8 mouse cellular contexts compared by ENCODE assay signal in the genomic region with DNA sequence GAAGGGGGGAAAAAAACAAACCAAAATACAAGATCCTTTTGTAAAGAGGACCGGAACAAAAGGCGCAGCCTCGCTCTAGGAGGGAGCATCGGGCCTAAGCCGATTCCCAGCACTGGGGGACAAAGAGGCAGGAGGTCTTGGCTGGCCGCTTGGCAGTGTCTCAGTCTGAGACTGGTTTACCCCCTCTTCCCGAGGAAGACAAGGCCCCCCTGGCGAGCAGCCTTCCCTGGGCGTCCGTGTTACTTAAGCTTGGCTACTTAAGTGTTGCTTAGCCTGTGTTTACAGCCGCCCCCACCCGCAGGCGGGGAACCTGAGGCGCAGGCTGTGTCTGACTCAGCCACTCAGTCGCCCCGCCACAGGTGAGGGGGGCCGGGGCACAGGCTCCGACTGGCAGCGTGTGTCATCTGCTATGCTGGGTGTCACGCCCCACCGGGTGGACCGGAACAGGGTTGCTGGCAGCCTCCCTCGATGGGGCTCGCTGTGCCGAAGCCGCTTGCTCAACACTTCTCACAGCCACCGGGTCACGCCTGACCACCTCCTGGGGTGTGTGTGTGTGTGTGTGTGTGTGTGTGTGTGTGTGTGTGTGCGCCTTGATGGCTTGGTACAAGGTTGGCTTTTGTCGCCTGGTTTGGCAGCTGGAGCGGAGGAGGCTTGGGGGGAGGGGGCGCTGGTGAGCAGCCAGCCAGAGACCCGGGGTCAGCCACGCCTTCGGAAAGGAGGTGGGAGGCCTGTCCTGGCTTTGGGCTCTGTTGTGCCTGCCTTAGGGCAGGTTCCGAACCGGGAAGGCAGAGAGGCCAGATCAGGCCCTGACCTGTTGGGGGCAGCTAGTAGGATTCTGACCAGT. TPM values are rescaled to one million over a fixed set of nuclear protein-coding genes. Genes with fewer than 3 reads are reported as not detected.
DNase-seq lines count a peak whose midpoint lies in the region; ATAC-seq and TF ChIP-seq lines count a peak whose summit lies in the region.

No protein-coding gene starts in this region.

- H3K27ac ChIP-seq in CH12.LX (ENCODE audit: insufficient read depth, low read depth) = peak overlapping the region; percentile 75

- in situ Hi-C loops in CH12.LX (cut with MboI; ENCODE audit: low pct_ligation_motif_present, low pct_unique_long_range_greater_than_20kb, low sequenced_read_pairs) = loop anchor here (5.0 to 10.0 kb wide), 2 partner anchors 131 to 214 kb away; no protein-coding TSS in a partner anchor

- peak in 1 of 2 experiments; percentile 51; a peak in 2 of 4 replicates for TF ChIP-seq CTCF in CH12.LX (conservative IDR thresholded peaks at IDR 0.05 in 1 of 2, IDR thresholded peaks at IDR 0.05 in 1 of 2; ENCODE audit: low read depth in 2 of 2, low read length in 2 of 2)

- dilution Hi-C loops in CH12.LX (cut with MboI; ENCODE audit: extremely low pct_ligation_motif_present, extremely low pct_unique_long_range_greater_than_20kb, low sequenced_read_pairs) = no loop called here

- peak overlapping the region; percentile 54; the same call in 1 of the 2 replicates for H3K9ac ChIP-seq in CH12.LX (ENCODE audit: insufficient read depth, low read depth)

- TF ChIP-seq EP300 in CH12.LX (IDR thresholded peaks at IDR 0.05; ENCODE audit: low read length) = no peak

- peak; percentile 30 for ATAC-seq in erythroid progenitor cell, adult 5-6 weeks (replicated peaks; ENCODE audit: low FRiP score, poor library complexity, severe bottlenecking)

- TF ChIP-seq POLR2A in CH12.LX (IDR thresholded peaks at IDR 0.05; ENCODE audit: low read depth, low read length) = no peak; the same call in 1 of the 2 replicates

- peak overlapping the region; percentile 57 to 64 (median 64) for H3K4me3 ChIP-seq in CH12.LX (replicated peaks in 1 of 3; ENCODE audit: low read depth in 2 of 3, low read length in 2 of 3, poor library complexity in 1 of 3)

- intact Hi-C loops in heart, postnatal 10 days (cut with DNase I) = no loop called here

- H3K4me2 ChIP-seq in CH12.LX (ENCODE audit: insufficient read depth, low read depth, poor library complexity, severe bottlenecking) = peak overlapping the region; percentile 83

- peaks cover 72% of the 10 kb centered on the region for H3K79me2 ChIP-seq in CH12.LX (replicated peaks; ENCODE audit: control insufficient read depth, extremely low read depth, insufficient read depth, poor library complexity, severe bottlenecking)

- peak; percentile 73 for DNase-seq in CH12.LX (ENCODE audit: extremely low read depth)
- DNase-seq in brain, adult 2 months (ENCODE audit: low read depth, low spot score) = peak; percentile 87
- DNase-seq in heart, postnatal 10 days = peak; percentile 76 to 78
- DNase-seq in kidney, postnatal 36 days = peak; percentile 94 to 95
- peak; percentile 81 for DNase-seq in lung, postnatal 14 days
- DNase-seq in retina, embryonic 14.5 days (ENCODE audit: low spot score) = peak; percentile 78
- peak; percentile 91 to 95 for DNase-seq in thymus, postnatal 36 days

- H3K9me3 ChIP-seq in CH12.LX (replicated peaks; ENCODE audit: low read length) = no peaks in the 10 kb centered on the region

- H3K27me3 ChIP-seq in CH12.LX (replicated peaks) = peaks cover 14% of the 10 kb centered on the region

- TF ChIP-seq RAD21 in CH12.LX (IDR thresholded peaks at IDR 0.05; ENCODE audit: low read depth, low read length) = no peak; the same call in 1 of the 2 replicates

- peaks cover 41 to 80% of the 10 kb centered on the region in 2 experiments for H3K4me1 ChIP-seq in CH12.LX (ENCODE audit: control insufficient read depth in 1 of 2, insufficient read depth in 2 of 2)

- peaks cover 0 to 7% of the 10 kb centered on the region in 2 experiments for H3K36me3 ChIP-seq in CH12.LX (replicated peaks in 1 of 2; ENCODE audit: control insufficient read depth in 1 of 2, insufficient read depth in 1 of 2, low read length in 1 of 2)

TF ChIP-seq in CH12.LX, 34 proteins besides CTCF, POLR2A, EP300 and RAD21:
- TF ChIP-seq GABPA (IDR thresholded peaks at IDR 0.05; ENCODE audit: insufficient replicate concordance, low read depth, low read length) (no peak), HCFC1 (IDR thresholded peaks at IDR 0.05; ENCODE audit: low read depth, low read length) (no peak; the same call in 1 of the 2 replicates), MAZ (IDR thresholded peaks at IDR 0.05; ENCODE audit: low read depth, low read length) (no peak; the same call in 1 of the 2 replicates), KAT2A (IDR thresholded peaks at IDR 0.05; ENCODE audit: insufficient replicate concordance, low read length) (0 out of 2 replicates have a peak, but pooled peaks have one; percentile 18), PAX5 (IDR thresholded peaks at IDR 0.05; ENCODE audit: low read length) (no peak), JUND (conservative IDR thresholded peaks at IDR 0.05; ENCODE audit: low read depth, low read length) (no peak), MEF2A (IDR thresholded peaks at IDR 0.05; ENCODE audit: borderline replicate concordance, low read depth, low read length) (no peak), TBP (conservative IDR thresholded peaks at IDR 0.05; ENCODE audit: low read depth, low read length) (no peak), E2F4 (IDR thresholded peaks at IDR 0.05; ENCODE audit: insufficient replicate concordance, low read depth, low read length) (no peak), BHLHE40 (IDR thresholded peaks at IDR 0.05; ENCODE audit: low read depth, low read length) (peak; percentile 89), RCOR1 (conservative IDR thresholded peaks at IDR 0.05; ENCODE audit: low read depth, low read length) (no peak), SMC3 (IDR thresholded peaks at IDR 0.05; ENCODE audit: low read depth, low read length) (peak; percentile 16; the same call in 1 of the 2 replicates), TCF12 (IDR thresholded peaks at IDR 0.05; ENCODE audit: low read depth, low read length) (peak; percentile 78), ETS1 (conservative IDR thresholded peaks at IDR 0.05; ENCODE audit: low read depth, low read length) (peak; percentile 76), IRF4 (IDR thresholded peaks at IDR 0.05; ENCODE audit: low read depth, low read length) (peak; percentile 46), USF1 (IDR thresholded peaks at IDR 0.05; ENCODE audit: low read depth, low read length) (no peak), USF2 (conservative IDR thresholded peaks at IDR 0.05; ENCODE audit: low read depth, low read length) (no peak), NRF1 (IDR thresholded peaks at IDR 0.05; ENCODE audit: low read depth, low read length) (no peak), UBTF (IDR thresholded peaks at IDR 0.05; ENCODE audit: low read depth, low read length) (no peak), POLR2AphosphoS2 (IDR thresholded peaks at IDR 0.05; ENCODE audit: low read depth, low read length) (no peak), ZNF384 (IDR thresholded peaks at IDR 0.05; ENCODE audit: low read depth, low read length) (no peak), MAFK (IDR thresholded peaks at IDR 0.05; ENCODE audit: insufficient replicate concordance, low read length) (no peak), ZC3H11A (IDR thresholded peaks at IDR 0.05; ENCODE audit: low read depth, low read length) (no peak), ZMIZ1 (IDR thresholded peaks at IDR 0.05; ENCODE audit: low read depth, low read length) (no peak), JUN (IDR thresholded peaks at IDR 0.05; ENCODE audit: insufficient read depth, low read depth, low read length) (no peak), SIN3A (IDR thresholded peaks at IDR 0.05; ENCODE audit: low read length) (peak; percentile 70), ELF1 (IDR thresholded peaks at IDR 0.05; ENCODE audit: low read depth, low read length) (0 out of 2 replicates have a peak, but pooled peaks have one; percentile 43), MYC (IDR thresholded peaks at IDR 0.05; ENCODE audit: low read depth, low read length) (no peak), MXI1 (IDR thresholded peaks at IDR 0.05; ENCODE audit: low read depth, low read length) (peak; percentile 85), NELFE (IDR thresholded peaks at IDR 0.05; ENCODE audit: low read depth, low read length) (no peak), CHD1 (IDR thresholded peaks at IDR 0.05; ENCODE audit: low read depth, low read length) (no peak), MAX (IDR thresholded peaks at IDR 0.05; ENCODE audit: low read length) (peak; percentile 76; the same call in 1 of the 2 replicates), ZKSCAN1 (IDR thresholded peaks at IDR 0.05; ENCODE audit: borderline replicate concordance, low read depth, low read length) (no peak), CHD2 (IDR thresholded peaks at IDR 0.05; ENCODE audit: low read length) (peak; percentile 18; the same call in 1 of the 2 replicates)

RNA-seq across cellular contexts. Expression of a gene that starts 50.5 kb away (rescaled TPM):
- 61.2 and 68.4 TPM in 2 replicates for total RNA-seq in CH12.LX (2012; rRNA removed)
- total RNA-seq in CH12.LX (2014; rRNA removed) = 50.0 TPM in 2 replicates
- polyA plus RNA-seq in CH12.LX (2012; ENCODE audit: insufficient read length, low read depth) = 127 and 129 TPM in 2 replicates
- 5.8 and 31.4 TPM in 2 replicates for total RNA-seq in erythroid progenitor cell, adult 5-6 weeks (2015; ENCODE audit: low replicate concordance)
- total RNA-seq in erythroid progenitor cell, adult 5-6 weeks (2017; ENCODE audit: low replicate concordance) = 11.9 and 21.3 TPM in 2 replicates
- 10 to 100 TPM; 14.6 to 15.2 TPM for total RNA-seq in heart, postnatal 10 days (2021)

Comparison
In these comparisons a context has a peak if more than half of its experiments do, and no peak if none do; other contexts are left out.
1. Peak in every context shown above with its lines: DNase-seq, ATAC-seq, H3K4me3 ChIP-seq and H3K27ac ChIP-seq.